Mouse (Mus musculus): ENCODE results near the gene Zfp648.

Gene Zfp648

DNA sequence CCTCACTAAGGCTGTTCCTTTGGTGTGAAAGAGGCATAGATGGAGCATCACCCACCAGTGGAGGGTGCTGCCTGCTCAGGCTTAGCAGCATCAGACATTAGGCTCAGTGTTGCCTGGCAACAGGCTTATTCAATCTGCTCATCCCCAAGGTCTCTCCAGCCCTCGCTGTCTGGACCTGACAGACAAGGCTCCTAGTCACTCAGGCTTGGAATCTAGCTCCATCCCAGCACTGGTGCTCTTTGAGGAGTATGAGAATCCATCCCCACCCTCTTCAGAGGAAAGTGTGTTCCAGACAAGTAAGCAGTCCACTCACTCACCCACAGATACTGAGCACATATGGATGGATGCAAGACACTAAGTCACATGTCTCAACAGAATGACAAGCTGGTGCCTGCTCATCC lies 22.8 kb downstream of the Zfp648 start:
- DNase-seq = peak; percentile 17

DNA sequence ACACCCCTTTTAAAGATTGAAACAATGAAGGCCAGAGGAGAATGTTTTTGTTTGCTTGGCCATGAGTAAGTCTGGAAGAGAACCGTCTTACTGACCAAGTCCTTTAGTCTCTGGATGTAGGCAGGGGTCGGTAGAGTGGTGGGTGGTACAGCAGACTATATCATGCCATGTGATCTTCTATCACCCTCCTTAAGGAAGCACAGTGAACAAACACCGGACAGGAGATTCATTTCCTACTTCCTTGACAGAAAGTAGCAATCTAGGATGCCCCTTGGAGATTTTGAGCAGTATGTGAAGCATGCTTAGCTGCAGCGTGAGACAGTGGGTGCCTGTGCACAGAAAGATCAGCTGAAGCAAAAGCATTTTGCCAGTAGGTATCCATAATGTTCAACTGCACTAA lies 31.6 kb downstream of the Zfp648 start:
- no peak for DNase-seq

DNA sequence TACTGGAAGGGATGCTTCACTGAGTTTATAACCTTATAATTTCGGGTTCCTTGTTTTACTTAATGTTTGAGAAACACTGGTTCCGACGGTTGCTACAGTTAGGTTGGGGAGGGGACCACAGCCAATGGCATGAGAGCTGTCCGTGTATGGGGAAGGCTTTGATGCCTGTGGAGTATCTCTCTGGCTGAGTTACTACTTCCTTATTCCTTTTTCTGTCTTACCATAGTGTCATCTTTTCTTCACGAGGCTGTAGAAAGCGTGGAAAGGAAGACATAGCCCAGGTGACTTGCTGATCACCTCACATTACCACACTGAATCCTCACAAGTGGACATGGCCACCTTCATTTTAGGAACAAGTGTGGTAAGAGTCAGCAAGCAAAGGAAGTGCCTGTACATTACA lies 32.0 kb downstream of the Zfp648 start:
- DNase-seq = no peak

DNA sequence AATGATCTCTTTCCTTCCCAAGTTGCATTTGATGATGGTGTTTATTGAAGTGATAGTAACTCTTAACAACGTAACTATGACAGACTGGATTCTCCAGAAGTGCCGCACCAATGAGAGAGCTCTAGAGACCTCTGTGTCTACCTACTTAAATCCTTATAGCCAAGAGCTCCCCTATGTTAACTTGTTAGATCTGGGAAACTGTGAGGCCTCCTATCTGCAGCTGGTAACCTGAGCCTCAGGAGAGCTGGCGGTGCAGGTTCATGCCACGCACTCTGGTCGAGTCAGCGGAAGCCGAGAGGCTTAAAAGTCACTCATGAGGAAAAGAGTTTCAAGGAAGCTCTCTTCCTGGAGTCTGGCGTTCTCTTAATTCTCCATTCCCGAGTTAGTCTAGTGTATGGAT lies 33.8 kb downstream of the Zfp648 start:
- DNase-seq = no peak

DNA sequence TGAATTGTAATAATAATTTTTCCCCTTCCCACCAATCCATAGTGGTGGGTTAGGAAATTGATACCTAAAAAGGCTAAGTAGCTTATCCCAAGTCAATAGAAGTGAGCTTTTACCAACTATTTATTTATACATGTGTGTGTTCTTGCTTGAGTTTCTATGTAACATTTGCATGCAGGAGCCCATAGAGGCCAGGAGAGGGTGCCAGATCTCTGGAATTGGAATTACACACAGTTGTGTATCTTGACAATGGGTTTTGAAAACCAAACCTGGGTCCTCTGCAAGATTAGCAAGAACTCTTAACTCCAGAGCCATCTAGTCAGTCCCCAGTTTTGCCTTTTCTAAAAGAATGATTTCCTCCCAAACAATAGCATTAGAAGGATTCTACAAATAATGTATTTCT lies 37.9 kb downstream of the Zfp648 start:
- DNase-seq = no peak

DNA sequence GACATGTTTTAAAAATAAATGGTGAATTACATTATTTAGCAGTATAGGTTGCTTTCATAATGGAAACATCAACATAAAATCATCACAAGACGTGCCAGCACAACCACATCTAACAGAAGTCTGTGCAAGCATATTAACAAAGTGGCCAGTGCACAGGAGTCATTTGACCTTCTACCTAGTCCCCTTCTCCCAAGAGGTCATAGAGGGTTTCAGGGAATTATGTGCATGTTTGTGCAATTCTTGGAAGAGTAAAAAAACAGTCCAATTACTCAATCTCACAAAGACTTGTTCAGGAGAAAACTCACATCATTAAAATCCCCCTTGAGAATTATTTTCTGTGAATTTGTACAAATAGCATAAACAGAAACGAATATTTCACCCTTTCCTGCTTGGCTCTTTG lies 50.2 kb downstream of the Zfp648 start:
- no peak for DNase-seq

DNA sequence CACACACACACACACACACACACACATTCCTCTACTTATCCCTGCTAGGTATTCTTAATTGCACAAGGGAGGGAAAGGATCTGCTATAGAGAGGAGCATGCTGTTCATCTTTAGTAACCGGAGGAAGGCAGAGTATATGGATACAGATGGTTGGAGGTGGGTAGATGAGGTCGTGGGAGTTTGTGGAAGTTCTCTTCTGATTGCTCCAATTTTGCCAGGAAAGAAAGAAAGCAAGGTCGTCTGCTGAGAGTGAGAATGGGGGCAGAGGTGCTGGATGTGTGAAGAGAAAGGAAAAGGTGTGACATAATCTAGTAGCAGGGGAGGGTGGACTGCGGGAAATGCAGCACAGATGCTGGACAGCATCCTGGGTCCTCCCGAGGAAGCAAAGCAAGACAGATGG lies 51.8 kb downstream of the Zfp648 start:
- DNase-seq = no peak

Data from right cerebral cortex, postnatal 14 days (tissue).